Mouse (Mus musculus): ENCODE measurements around the gene Ptprr. TPM values are rescaled to one million over a fixed set of nuclear protein-coding genes. Genes with fewer than 3 reads are reported as not detected.

Gene Ptprr
- 0.55 TPM for polyA plus RNA-seq (2015; fragmentation: Illumina TruSeq; extraction: RNeasy Lipid Tissue Mini Kit (QIAGEN cat#74804); ENCODE audit: insufficient read depth, low replicate concordance)

DNA sequence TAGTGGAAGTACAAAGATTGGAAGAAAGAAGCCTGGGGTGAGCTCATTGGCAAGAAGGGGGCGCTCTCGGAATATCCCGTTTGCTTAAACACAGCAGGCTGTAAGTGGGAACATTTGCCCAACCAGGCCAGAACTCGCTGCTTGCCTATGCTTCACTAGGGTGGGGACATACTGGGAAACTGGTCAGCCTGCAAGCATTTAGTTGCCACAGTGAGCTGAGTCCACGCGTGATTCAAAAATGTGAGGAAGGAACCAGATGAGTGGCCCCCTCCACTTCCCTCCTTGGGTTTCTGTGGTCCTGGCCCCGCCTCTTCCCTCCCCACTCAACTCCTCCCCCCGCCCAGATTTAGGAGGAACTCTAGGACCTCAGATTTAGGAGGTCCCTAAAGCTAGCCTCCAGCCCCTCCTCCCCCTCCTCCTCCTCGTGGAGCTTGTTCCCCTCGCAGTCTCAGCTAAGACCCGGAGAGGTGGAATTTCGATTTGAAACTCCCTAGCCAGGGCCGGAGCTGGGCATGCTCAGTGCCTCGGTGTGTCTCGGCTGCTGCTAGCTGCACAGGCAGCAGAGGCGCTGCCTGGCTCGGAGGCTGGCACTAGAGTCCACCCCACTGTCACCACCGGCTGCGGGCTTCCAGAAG lies at the start of gene Ptprr:
Gene Ptprr, plus strand, starts transcription at position 369 of the 635 bp plus-strand sequence.

DNA sequence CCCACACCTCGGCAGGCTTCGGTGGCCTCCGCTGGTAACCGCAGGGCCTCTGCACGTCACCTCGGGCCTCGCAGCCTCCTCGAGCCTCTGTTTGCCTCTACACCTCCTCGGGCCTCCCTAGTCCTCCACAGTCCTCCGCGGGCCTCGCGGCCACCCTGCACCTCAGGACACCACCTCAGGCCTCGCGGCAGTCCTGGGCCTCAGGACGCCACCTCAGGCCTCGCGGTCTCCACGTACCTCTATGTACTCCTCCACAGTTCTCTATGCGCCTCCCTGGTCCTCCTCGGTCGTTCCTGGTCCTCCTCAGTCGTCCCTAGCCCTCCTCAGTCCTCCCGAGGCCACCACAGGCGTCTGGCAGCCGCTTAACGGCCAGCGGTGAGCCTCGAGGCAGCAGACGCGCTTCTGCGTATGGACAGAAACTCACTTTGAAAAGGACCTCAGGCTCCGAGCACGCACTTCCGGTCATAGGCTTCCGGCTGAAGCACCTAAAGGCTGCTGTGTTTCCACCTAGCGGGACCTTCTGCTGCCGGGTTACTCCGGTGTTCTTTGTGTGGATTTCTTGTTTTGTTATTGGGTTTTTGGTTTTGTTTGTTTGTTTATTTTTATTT lies 96.0 kb downstream of the Ptprr start, which contains the start of gene 4933416C03Rik:
Gene 4933416C03Rik, minus strand, starts transcription at position 51 of the 608 bp plus-strand sequence.

DNA sequence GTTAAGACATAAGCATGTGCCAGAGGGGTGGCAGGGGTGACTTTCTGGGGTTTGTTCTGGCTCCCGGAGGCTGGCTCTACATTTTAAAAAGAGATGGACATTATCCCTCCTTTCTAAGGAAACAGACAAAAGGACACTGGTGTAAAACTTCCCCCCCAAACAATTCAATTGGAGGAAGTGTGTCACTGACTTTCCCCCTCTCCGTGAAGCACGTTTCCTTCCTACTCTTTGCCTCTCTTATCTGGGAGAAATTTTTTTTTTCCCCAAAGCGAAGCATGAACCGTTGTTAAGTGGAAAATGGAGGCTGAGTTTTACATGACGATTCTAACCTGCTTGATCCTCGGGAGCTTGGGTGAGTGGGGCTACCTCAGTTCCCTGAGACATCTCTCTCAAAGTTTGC lies 257.3 kb downstream of the Ptprr start, which contains the start of gene Ptprb:
Gene Ptprb, plus strand, starts transcription at position 244 of the 400 bp plus-strand sequence.

Other genes starting within 250 kb of the Ptprr start
- gene Tspan8, start 201.4 kb upstream of the Ptprr start, polyA plus RNA-seq (2015; fragmentation: Illumina TruSeq; extraction: RNeasy Lipid Tissue Mini Kit (QIAGEN cat#74804); ENCODE audit: insufficient read depth, low replicate concordance): 8.5 TPM
- not detected for gene 4933416C03Rik, start 95.7 kb downstream of the Ptprr start, polyA plus RNA-seq (2015; fragmentation: Illumina TruSeq; extraction: RNeasy Lipid Tissue Mini Kit (QIAGEN cat#74804); ENCODE audit: insufficient read depth, low replicate concordance)

Data from spleen, adult 10 weeks (tissue).